Mouse (Mus musculus) urinary bladder, adult 2 months (tissue): Measurements from ENCODE around the gene Actr3b. TPM values are rescaled to one million over a fixed set of nuclear protein-coding genes. Genes with fewer than 3 reads are reported as not detected.
"Not testable (repeated sequence)": the region's sequence is repeated elsewhere in the genome, so short reads cannot be mapped to it uniquely, and the experiment has no call there.

Source experiments
- DNase-seq: peaks from one replicate; pipeline ENCODE4 v3.0.0; 2022; ENCODE audit warnings: low spot score
- polyA plus RNA-seq: library from polyadenylated mRNA; depleted of rRNA; stranded (reverse); fragments of >200 nt; gene quantifications from 2 replicates; pipeline ENCODE4 v1.2.3, GENCODE M21; 2012; rRNA removed

Actr3b gene
- polyA plus RNA-seq = 12.1 and 13.2 TPM in 2 replicates

DNA sequence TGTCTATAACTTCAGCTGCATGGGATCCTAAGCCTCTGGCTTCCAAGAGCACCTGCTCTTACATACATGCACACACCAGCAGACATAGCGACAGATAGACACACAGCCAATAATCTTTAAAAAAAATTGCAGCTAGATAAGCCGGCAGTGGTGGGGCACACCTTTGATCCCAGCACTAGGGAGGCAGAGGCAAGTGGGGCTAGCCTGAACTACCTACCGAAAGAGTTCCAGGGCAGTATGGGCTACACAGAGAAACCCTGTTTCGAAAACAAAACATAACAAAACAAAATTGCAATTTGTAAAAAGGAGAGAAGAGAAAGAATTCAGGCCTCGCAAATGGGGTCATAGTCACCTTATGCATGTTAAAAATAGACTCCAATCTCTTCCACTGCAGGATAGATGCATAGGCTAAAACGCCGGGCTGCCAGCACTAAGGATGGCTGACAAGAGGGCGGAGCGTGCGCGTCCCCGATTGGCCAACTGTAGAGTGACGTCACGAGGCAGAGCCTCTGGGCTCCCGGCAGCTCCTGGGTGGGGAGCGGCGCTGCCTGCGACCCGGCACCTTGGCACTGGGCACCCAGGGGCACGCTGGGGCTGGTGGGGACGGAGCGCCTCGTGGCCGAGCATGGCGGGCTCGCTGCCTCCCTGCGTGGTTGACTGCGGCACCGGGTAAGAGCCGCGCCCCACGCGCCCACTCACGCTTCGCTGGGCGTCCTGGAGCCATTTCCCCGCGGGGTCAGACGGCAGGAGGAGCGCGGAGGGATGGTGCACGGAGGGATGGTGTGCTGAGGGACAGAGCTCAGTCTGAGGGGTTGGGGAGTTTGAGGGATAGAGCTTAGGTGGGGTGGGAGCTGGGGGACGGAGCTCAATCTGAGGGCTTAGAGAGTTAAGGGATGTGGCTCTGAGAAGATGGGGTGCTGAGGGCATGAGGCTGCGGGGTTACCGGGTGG, at the start of gene Actr3b:
TSS of gene Actr3b (plus strand) at position 538 of the 950 bp plus-strand sequence.
- peak; percentile 60 for DNase-seq

DNA sequence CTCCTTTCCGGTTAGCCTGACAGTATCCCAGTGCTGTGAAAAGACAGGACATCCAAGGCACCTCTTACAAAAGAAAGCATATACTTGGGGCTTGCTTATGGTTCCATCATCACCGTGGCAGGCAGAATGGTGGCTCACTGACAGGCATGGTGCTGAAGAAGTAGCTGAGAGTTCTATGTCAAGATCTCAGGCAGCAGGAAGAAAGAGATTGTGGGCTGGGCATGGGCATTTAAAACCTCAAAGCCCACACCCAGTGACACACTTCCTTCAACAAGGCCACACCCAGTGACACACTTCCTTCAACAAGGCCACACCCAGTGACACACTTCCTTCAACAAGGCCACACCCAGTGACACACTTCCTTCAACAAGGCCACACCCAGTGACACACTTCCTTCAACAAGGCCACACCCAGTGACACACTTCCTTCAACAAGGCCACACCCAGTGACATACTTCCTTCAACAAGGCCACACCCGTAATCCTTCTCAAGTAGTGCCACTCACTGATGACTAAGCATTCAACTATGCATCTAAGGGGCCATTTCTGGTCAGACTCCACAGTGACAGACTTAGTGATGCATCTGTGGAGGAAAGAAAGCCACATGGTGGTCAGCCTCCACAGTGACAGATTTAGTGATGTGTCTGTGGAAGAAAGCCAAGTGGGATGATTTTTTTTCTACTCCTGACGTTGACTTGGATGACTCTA, 46.6 kb upstream of the Actr3b start:
- DNase-seq = not testable (repeated sequence)

DNA sequence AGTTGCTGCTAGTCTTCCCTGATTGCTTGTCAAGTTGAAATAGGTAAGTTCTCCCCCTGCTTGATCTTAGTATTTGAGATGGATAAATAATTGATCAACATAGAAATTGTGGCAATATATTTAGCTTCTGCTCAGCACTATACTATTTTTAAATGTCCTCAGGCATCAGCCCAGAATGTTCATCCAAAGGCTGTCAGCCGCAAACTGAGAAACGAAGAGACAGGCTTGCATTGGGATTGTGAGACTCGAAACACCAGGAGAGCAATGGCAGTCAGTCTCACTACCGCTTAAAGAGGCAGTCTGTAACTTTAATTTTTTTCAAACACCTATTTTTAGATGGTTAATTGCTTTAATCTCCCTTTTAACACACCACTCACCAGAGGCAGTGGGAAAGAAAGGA, 40.4 kb upstream of the Actr3b start:
- no peak for DNase-seq

DNA sequence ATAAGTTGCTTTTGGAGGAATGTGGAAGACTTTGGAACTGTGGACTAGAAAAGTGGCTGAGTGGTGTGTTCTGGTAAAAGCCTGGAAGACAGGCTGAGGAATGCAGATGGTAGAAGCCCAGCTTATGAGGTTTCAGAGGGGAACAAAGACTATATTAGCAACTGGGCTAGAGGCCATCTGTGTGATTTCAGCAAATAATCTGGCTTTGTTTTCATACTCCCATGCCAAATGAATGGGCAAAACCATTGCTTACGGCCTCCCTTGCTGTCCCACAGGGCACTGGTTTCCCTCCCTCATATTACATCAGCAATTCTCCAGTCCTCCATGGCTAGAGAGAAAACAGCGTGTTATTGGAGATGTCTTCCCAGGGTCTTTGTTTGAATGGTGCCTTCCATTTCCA, 36.8 kb upstream of the Actr3b start:
- no peak for DNase-seq

DNA sequence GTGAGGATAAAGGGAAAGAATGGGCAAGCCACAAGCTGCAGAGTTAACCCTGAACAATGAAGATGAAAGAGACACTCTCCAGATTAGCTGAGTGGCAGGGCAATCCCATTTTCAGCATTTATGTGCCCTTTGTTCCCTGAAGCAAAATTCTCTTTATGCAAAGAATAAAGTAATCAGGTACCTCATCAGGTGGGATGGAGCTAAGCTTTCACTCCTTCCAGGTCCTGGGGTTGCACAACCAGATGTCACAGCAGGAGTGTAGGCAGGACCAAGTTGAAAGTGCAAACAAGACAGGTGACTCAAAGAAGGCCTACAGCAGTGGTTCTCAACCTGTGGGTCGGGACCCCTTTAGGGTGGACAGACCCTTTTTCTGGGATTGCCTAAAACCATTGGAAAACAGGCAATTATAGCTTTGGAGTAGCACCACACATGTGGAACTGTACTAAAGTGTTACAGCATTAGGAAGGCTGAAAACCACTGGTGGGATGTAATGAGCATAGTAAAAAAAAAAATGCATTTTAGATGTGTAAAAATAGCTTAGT, 35.6 kb upstream of the Actr3b start:
- no peak for DNase-seq

DNA sequence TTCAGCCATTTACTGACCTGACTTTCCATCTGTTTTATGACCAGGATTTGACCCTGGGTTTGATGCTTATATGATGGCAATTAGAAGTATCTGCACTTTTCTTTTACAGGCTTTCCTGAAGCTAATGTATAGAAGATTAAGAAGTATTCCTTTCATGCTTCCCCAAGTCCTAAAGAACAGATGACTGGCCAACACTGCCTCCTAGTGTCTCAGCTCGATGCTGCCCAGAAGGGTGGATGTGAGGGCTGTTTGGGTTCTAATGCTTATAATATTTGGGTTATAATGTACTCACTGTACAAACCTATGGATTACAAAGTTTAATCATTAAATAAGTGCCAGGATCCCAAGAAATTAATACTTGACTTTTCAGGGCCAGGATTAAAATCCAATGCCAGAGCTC, 25.5 kb upstream of the Actr3b start:
- no peak for DNase-seq

DNA sequence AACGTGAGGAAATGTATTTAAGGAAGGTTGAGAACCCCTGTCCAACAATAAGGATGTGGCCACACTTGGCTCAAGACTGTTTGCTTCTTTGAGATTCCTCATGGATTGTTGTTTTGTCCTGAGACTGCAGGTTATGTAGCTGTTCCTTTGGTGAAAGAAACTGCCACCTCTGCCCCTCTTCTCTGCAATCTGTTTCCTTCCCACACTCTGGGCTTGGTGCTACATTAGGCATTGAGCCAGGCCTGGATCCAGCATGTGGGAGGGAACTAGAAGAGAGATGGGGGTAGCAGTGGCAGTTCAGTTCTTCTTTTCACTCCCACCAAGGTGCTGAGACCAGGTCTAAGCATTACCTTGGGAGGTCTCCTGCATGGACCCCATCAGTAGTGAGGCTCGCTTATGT, 23.9 kb upstream of the Actr3b start:
- no peak for DNase-seq

DNA sequence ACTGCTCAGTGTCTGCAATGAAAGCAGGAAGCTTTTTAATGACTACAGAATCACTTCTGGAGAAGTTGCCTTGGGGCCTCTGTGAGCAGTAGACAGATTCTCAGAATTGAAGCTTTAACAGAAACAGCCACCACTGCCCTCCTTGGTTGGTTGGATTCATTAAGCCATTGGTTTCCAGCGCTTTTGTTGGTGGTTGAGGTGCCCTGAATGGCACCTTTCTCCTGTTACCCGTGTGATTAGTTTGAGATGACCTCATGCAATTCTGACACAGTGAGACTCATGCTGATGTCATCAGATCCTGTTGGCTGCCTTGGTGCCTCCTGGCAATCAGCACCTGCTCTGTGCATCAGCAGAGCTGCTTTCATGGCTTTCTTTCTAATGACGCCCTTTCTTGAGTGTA, 21.3 kb upstream of the Actr3b start:
- DNase-seq = no peak

DNA sequence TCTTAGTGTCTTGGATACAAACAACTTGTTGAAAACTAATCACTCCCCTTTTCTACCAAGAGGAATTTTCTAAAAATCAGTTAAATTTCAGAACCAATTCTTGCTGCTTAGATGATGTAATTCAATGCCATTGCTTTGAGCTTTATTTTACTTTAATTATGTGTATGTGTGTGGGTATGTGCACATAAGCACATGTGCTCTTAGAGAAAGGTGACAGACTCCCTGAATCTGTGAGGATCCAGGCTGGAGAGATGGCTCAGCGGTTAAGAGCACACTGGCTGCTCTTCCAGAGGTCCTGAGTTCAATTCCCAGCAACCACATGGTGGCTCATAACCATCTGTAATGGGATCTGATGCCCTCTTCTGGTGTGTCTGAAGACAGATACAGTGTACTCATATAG, 20.9 kb upstream of the Actr3b start:
- not testable (repeated sequence) for DNase-seq

DNA sequence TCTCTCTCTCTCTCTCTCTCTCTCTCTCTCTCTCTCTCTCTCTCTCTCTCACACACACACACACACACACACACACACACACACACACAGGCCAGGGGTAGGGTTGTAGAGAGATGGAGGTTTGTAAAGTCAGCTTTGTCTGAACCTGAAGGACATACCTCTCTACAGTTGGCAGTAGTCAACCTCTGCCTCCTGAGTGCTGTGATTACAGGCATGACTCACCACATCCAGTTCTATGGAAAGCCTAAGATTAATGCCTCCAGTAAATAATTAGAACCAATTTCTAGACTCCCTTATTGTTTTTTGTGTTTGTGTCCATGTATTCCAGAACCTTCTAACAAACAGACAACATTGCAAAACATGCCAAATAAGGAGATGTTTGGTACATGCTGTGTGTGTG, 11.9 kb upstream of the Actr3b start:
- no peak for DNase-seq

DNA sequence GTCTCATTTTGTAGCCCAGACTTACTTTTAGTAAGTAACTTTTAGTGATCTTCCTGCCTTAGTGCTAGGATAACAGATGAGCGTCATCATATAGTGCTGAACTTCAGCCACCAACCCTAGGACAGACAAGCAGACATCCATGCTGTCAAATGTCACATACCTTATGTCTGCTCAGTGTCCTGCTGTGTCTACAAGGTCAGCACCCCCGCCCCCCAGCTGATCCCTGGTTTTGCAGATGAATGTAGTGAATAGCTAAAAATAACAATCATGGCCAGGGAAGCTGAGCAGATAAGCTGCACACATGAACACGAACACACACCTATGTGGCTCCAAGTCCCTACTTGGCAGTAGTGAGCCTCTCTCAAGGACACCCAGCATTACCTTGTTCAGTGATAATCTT, 11.2 kb upstream of the Actr3b start:
- DNase-seq = no peak

DNA sequence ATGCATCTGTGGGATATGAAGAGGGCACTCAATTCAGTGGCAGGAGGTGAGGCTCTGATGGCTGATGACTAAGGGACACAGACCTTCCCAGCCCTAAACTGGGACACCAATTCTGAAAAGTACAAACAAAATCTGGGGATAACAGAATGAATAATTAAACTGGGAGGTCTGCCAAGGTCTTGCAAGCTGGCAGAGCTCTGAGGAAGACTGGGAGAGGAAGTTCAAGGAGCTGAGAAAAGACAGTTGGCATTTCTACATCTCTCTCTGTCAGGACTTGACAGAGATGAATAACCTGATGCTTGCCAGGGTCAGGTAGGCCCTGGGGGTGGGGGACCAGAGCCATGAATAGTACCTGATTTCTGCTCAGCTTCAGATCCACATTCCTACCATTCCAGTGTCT, 8.2 kb upstream of the Actr3b start:
- DNase-seq = no peak

DNA sequence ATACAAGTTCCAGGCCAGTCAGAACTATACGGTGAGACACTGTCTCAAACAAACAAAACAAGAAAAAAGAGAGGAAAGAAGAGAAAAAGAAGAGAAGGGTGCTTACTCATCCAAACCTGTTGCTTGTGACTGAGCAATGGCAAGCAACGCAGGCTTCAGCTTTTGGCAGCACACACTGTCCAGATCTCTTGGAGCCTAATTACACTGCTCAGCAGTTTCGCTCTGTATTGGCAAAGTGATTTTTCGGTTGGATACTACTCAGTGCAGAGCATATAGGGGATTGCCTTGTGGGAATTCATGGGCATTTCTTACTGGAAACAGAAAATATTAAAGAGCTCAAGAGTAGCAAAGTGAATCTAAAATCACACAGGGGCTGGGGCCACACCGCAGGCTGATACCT, 6.9 kb upstream of the Actr3b start:
- DNase-seq = no peak

DNA sequence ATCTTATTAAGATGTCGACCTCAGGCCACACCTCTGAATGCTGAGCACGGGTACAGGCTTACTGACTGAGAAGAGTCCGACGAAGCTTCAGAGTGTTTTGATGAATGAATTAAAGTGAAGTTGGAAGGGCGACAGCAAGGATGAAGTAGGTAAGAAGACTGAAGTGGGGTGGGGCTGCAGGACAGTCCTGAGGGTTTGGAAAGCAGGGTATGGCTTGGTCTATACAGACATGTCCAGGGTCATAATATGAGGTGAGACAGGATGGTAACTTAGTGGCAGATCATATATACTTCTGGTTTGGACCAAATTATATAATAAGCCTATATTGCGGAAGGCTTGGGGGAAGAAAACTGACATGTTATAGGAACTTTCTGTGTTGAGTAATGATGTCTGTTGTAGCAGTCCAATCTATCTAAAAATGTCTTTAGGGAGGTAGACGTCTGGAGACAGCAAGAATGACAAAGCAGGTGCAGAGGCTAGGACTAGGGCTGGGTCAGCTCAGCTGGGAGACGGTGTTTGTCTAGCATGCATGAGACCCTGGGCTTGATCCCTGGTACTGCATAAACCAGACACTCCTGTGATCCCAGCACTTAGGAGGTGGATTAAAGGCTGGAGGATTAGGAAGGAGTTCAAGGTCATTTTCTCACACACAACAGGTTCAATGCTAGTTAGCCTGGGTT, 6.1 kb upstream of the Actr3b start:
- no peak for DNase-seq

DNA sequence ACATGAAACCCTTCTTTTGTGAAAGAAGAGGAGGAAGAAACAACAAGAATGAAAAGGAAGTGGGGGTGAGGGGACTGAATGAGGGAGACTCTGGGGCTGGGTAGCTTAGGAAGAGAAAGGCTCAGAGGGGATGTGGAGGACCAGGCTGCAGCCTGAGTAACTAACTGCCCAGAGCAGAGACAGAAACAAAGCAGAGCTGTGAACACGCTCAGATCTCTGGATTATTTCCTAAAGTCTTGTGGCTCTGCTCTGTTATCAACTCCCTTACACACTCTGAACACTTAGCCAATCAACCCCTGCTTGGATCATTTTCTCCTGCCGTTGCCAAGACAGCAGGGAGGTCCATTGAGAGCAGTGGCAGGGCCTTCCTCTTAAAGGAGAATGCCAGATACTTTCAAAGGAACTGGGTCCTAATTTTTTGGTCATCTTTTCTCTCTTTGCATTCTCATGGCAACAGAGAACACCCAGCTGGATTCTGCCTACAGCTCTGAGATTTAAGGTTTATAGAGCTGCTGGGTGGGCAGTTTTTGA, 5.5 kb upstream of the Actr3b start:
- DNase-seq = no peak

DNA sequence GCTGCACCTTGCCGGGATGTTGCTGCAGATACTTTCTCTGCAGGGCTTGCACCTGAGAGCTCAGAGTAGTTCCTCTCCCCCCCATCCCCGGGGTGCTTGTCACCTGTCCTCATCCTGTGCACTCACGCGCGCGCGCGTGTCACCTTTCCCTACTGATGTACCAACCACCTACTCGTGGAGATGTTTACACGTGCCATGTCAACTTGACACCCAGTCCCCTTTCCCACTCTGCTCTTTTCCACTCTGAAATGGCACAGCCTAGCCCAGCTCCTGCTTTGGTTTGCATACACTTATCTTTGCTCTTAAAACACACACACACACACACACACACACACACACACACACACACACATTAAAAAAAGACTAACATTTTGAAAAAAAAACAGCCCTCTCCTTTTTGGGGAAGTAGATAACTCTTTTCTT, 624 bp downstream of the Actr3b start:
- DNase-seq = no peak

DNA sequence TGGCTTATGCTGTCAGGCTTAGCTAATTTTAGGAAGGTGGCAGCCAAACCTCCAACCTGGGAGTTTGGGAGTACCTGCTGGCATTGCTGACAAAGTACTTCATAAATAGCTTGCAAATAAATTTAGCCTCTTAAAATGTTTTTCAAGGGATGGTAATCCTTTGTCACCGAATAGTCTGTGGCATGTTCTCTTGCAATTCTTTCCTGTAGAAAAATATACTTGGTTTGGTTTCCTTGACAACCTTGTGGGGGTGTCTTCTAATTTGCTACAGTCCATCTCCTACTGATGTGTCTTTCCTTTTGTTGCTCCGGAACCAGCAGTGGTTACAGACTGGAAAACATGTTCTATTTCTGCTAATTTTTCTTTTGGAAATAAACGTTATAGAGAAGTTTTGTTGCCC, 1.1 kb downstream of the Actr3b start:
- DNase-seq = no peak

DNA sequence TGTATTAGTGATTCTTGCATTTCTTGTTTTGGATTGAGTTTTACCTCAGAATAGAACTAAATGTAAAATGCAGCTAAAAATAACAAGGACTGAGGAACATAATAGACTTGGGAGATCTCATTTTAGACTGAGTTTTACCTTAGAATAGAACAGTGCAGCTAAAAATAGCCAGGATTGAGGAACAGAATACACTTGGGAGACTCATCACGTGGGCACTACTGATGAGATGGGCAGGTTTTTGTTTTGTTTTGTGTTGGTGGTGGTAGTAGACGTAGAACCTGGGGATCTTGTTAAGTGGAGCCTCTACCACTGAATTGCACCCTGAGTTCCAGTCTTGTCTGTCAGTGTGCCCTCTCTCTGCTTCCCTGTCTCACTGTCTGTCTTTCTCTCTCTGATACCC, 2.1 kb downstream of the Actr3b start:
- DNase-seq = no peak

DNA sequence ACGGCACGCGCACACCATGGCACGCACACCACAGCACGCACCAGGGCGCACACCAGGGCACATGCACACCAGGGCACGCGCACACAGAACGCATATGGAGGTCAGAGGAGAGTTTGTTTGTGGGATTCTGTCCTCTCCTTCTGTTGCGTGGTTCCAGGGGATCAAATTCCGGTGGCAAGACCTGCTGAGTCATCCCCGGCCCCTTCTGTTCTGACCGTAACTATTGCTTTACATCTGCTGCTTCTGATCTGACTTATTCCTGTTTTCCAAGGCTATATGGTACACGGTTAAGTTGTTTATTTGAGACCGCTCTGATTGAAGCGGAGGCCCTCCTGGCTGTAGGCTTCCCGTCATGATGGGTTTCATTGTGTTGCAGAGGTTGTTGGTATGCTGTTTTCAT, 9.2 kb downstream of the Actr3b start:
- DNase-seq = no peak

DNA sequence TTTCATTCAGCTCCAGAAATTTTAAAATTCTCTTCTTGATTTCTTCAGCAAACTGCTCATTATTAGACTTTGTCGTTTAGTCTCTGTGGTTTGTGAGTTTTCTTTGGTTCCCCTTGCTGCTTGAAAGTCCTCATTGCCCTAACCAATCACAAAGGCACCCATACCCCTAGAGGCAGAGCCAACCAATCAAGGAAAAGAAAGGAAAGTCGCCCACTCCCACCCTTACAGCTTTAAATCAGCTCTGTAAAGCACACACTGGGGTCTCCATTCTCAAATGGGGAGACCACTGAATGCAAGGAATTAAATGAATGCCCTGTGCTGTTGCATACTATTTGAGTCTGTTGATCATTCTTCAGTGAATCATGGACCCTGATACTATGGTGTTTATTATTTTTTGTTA, 9.6 kb downstream of the Actr3b start:
- DNase-seq = no peak

DNA sequence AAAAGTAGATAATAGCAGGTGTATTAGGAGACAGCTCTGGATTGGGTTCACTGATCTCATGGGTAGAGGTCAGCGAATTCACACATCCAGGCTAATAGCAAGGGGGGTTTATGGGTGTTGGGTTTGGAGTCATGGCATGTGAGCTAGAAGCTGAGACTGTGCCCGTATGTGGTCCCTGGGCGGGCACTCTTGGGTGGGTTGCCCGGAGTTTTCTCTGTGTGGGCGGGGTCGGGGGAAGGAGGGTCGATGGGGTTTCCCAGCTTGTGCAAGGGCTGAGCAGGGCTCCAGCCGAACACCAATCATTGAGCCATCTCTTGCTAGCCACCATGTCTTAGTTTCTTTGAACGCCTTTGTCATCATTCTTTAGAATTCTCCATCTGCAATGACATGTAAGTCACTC, 12.7 kb downstream of the Actr3b start:
- DNase-seq = no peak
